Mouse (Mus musculus): ENCODE measurements around the gene Ddb2. TPM values are rescaled to one million over a fixed set of nuclear protein-coding genes. Genes with fewer than 3 reads are reported as not detected.

The Ddb2 gene
- polyA plus RNA-seq, 1 experiment = 5.7 TPM

Other genes with a start within 250 kb of the Ddb2 start
- 0.71 and 2.3 TPM in 2 replicates for gene Rapsn, start 201.4 kb downstream of the Ddb2 start, polyA plus RNA-seq (2012; ENCODE audit: insufficient read depth, insufficient read length, missing spikeins)
- 157 and 167 TPM in 2 replicates for gene Psmc3, start 183.0 kb downstream of the Ddb2 start, polyA plus RNA-seq (2012; ENCODE audit: insufficient read depth, insufficient read length, missing spikeins)
- gene Slc39a13, start 166.6 kb downstream of the Ddb2 start, polyA plus RNA-seq (2012; ENCODE audit: insufficient read depth, insufficient read length, missing spikeins) = 22.4 and 24.6 TPM in 2 replicates
- 7.6 and 9.3 TPM in 2 replicates for gene Spi1, start 154.6 kb downstream of the Ddb2 start, polyA plus RNA-seq (2012; ENCODE audit: insufficient read depth, insufficient read length, missing spikeins)
- gene Mybpc3, start 118.8 kb downstream of the Ddb2 start, polyA plus RNA-seq (2012; ENCODE audit: insufficient read depth, insufficient read length, missing spikeins) = not detected in 2 replicates
- gene Madd, start 53.1 kb downstream of the Ddb2 start, polyA plus RNA-seq (2012; ENCODE audit: insufficient read depth, insufficient read length, missing spikeins) = 2.3 and 4.0 TPM in 2 replicates
- gene Nr1h3, start 34.1 kb downstream of the Ddb2 start, polyA plus RNA-seq (2012; ENCODE audit: insufficient read depth, insufficient read length, missing spikeins) = 45.2 and 59.1 TPM in 2 replicates
- gene Acp2, start 34.1 kb downstream of the Ddb2 start, polyA plus RNA-seq (2012; ENCODE audit: insufficient read depth, insufficient read length, missing spikeins) = 24.6 and 27.9 TPM in 2 replicates
- gene Pacsin3, start 19.0 kb upstream of the Ddb2 start, polyA plus RNA-seq (2012; ENCODE audit: insufficient read depth, insufficient read length, missing spikeins) = 9.0 and 11.7 TPM in 2 replicates
- gene Arfgap2, start 28.0 kb upstream of the Ddb2 start, polyA plus RNA-seq (2012; ENCODE audit: insufficient read depth, insufficient read length, missing spikeins) = 35.0 and 35.6 TPM in 2 replicates
- 4.4 and 12.6 TPM in 2 replicates for gene 1110051M20Rik, start 207.7 kb upstream of the Ddb2 start, polyA plus RNA-seq (2012; ENCODE audit: insufficient read depth, insufficient read length, missing spikeins)
- 0.48 and 0.63 TPM in 2 replicates for gene Lrp4, start 220.5 kb upstream of the Ddb2 start, polyA plus RNA-seq (2012; ENCODE audit: insufficient read depth, insufficient read length, missing spikeins)